Mouse (Mus musculus): ENCODE results near the gene Phf14.
A peak's percentile ranks its signal among the peaks of the same experiment; 100 is the strongest.
"Not testable (repeated sequence)": the region's sequence is repeated elsewhere in the genome, so short reads cannot be mapped to it uniquely, and the experiment has no call there.

Gene Phf14

GRCm38 (mm10) chr6:11907269-11908032 lies at the start of gene Phf14, which contains the start of gene Ndufa4:
TSS of gene Phf14 (plus strand) at chr6:11907809.
TSS of gene Ndufa4 (minus strand) at chr6:11907497.
- DNase-seq (ENCODE audit: inconsistent age in 2 of 2, low spot score in 1 of 2), result peak; percentile 94 to 99

GRCm38 (mm10) chr6:11875364-11875763 lies 32.2 kb upstream of the Phf14 start:
- DNase-seq (ENCODE audit: inconsistent age in 2 of 2, low spot score in 1 of 2), result not testable (repeated sequence)

- no peak for DNase-seq (ENCODE audit: inconsistent age in 2 of 2, low spot score in 1 of 2)
Observed at GRCm38 (mm10) chr6:11900809-11901310, 6.7 kb upstream of the Phf14 start.

GRCm38 (mm10) chr6:11906890-11907268 lies 730 bp upstream of the Phf14 start:
- no peak for DNase-seq (ENCODE audit: inconsistent age in 2 of 2, low spot score in 1 of 2)

- DNase-seq (ENCODE audit: inconsistent age in 2 of 2, low spot score in 1 of 2), result no peak
Observed at GRCm38 (mm10) chr6:11908170-11908569, 561 bp downstream of the Phf14 start.

GRCm38 (mm10) chr6:11925496-11926041 lies 18.0 kb downstream of the Phf14 start:
- peak; percentile 91 to 96 for DNase-seq (ENCODE audit: inconsistent age in 2 of 2, low spot score in 1 of 2)

GRCm38 (mm10) chr6:11926082-11926595 lies 18.5 kb downstream of the Phf14 start:
- DNase-seq (ENCODE audit: inconsistent age in 2 of 2, low spot score in 1 of 2), result no peak

GRCm38 (mm10) chr6:11927485-11927884 lies 19.9 kb downstream of the Phf14 start:
- DNase-seq (ENCODE audit: inconsistent age in 2 of 2, low spot score in 1 of 2), result no peak

GRCm38 (mm10) chr6:11933403-11933802 lies 25.8 kb downstream of the Phf14 start:
- no peak for DNase-seq (ENCODE audit: inconsistent age in 2 of 2, low spot score in 1 of 2)

GRCm38 (mm10) chr6:11940895-11941294 lies 33.3 kb downstream of the Phf14 start:
- no peak for DNase-seq (ENCODE audit: inconsistent age in 2 of 2, low spot score in 1 of 2)

- DNase-seq (ENCODE audit: inconsistent age in 2 of 2, low spot score in 1 of 2), result no peak
Observed at GRCm38 (mm10) chr6:11942089-11942488, 34.5 kb downstream of the Phf14 start.

GRCm38 (mm10) chr6:11948100-11948499 lies 40.5 kb downstream of the Phf14 start:
- no peak for DNase-seq (ENCODE audit: inconsistent age in 2 of 2, low spot score in 1 of 2)

- DNase-seq (ENCODE audit: inconsistent age in 2 of 2, low spot score in 1 of 2), result no peak
Observed at GRCm38 (mm10) chr6:11960172-11960571, 52.6 kb downstream of the Phf14 start.

- DNase-seq (ENCODE audit: inconsistent age in 2 of 2, low spot score in 1 of 2), result no peak
Observed at GRCm38 (mm10) chr6:11993782-11994181, 86.2 kb downstream of the Phf14 start.

GRCm38 (mm10) chr6:11998576-11998975 lies 91.0 kb downstream of the Phf14 start:
- DNase-seq (ENCODE audit: inconsistent age in 2 of 2, low spot score in 1 of 2), result peak; percentile 79 to 84

GRCm38 (mm10) chr6:11999506-11999905 lies 91.9 kb downstream of the Phf14 start:
- DNase-seq (ENCODE audit: inconsistent age in 2 of 2, low spot score in 1 of 2), result no peak

- no peak for DNase-seq (ENCODE audit: inconsistent age in 2 of 2, low spot score in 1 of 2)
Observed at GRCm38 (mm10) chr6:12005455-12005854, 97.8 kb downstream of the Phf14 start.

- no peak for DNase-seq (ENCODE audit: inconsistent age in 2 of 2, low spot score in 1 of 2)
Observed at GRCm38 (mm10) chr6:12006001-12006400, 98.4 kb downstream of the Phf14 start.

GRCm38 (mm10) chr6:12012103-12012502 lies 104.5 kb downstream of the Phf14 start:
- no peak for DNase-seq (ENCODE audit: inconsistent age in 2 of 2, low spot score in 1 of 2)

GRCm38 (mm10) chr6:12014035-12014434 lies 106.4 kb downstream of the Phf14 start:
- DNase-seq (ENCODE audit: inconsistent age in 2 of 2, low spot score in 1 of 2), result peak in 1 of 2 experiments; percentile 51

- no peak for DNase-seq (ENCODE audit: inconsistent age in 2 of 2, low spot score in 1 of 2)
Observed at GRCm38 (mm10) chr6:12014733-12015132, 107.1 kb downstream of the Phf14 start.

GRCm38 (mm10) chr6:12019736-12020135 lies 112.1 kb downstream of the Phf14 start:
- no peak for DNase-seq (ENCODE audit: inconsistent age in 2 of 2, low spot score in 1 of 2)

Measured in adrenal gland, adult (tissue).